Mouse (Mus musculus): ENCODE data around the gene Zic4. TPM values are rescaled to one million over a fixed set of nuclear protein-coding genes. Genes with fewer than 3 reads are reported as not detected.

The Zic4 gene
- polyA plus RNA-seq, 1 experiment from 2014 or later: not detected

- Histone ChIP-seq H3K27ac (ENCODE audit: low read length) (no peak overlapping the region), H3K9ac (replicated peaks; ENCODE audit: low read length) (no peak overlapping the region), H3K4me1 (ENCODE audit: insufficient read depth, low read length) (no peaks in the 10 kb centered on the region), H3K4me3 (ENCODE audit: low read length) (no peak overlapping the region), H3K27me3 (ENCODE audit: insufficient read depth, low read length) (peaks cover 96% of the 10 kb centered on the region), H3K36me3 (ENCODE audit: insufficient read depth, low read length) (no peaks in the 10 kb centered on the region), H3K9me3 (ENCODE audit: low read length) (no peaks in the 10 kb centered on the region), H3K4me2 (replicated peaks; ENCODE audit: low read depth, low read length) (no peak overlapping the region)
- under 1% methylated on average over 8 of the region's 8 CpGs for WGBS
- no peak for ATAC-seq (ENCODE audit: low FRiP score, low TSS enrichment)
These were observed 23.6 kb downstream of the Zic4 start for GRCm38 (mm10) chr9:91385561-91386430.

GRCm38 (mm10) chr9:91386502-91386890 is 24.3 kb downstream of the Zic4 start:
- Histone ChIP-seq H3K4me3 (ENCODE audit: low read length) (no peak overlapping the region), H3K4me2 (replicated peaks; ENCODE audit: low read depth, low read length) (no peak overlapping the region), H3K27me3 (ENCODE audit: insufficient read depth, low read length) (peaks cover 98% of the 10 kb centered on the region), H3K4me1 (ENCODE audit: insufficient read depth, low read length) (no peaks in the 10 kb centered on the region), H3K27ac (ENCODE audit: low read length) (no peak overlapping the region), H3K9me3 (ENCODE audit: low read length) (no peaks in the 10 kb centered on the region), H3K36me3 (ENCODE audit: insufficient read depth, low read length) (no peaks in the 10 kb centered on the region), H3K9ac (replicated peaks; ENCODE audit: low read length) (no peak overlapping the region)
- ATAC-seq (ENCODE audit: low FRiP score, low TSS enrichment): no peak
- 1% methylated on average over 17 of the region's 17 CpGs for WGBS

- H3K9me3 ChIP-seq (ENCODE audit: low read length): no peaks in the 10 kb centered on the region
- no peak for ATAC-seq (ENCODE audit: low FRiP score, low TSS enrichment)
- no peak overlapping the region for H3K4me2 ChIP-seq (replicated peaks; ENCODE audit: low read depth, low read length)
- H3K4me3 ChIP-seq (ENCODE audit: low read length): no peak overlapping the region
- no peaks in the 10 kb centered on the region for H3K4me1 ChIP-seq (ENCODE audit: insufficient read depth, low read length)
- under 1% methylated on average over 31 of the region's 31 CpGs for WGBS
- no peak overlapping the region for H3K27ac ChIP-seq (ENCODE audit: low read length)
- H3K9ac ChIP-seq (replicated peaks; ENCODE audit: low read length): no peak overlapping the region
- H3K27me3 ChIP-seq (ENCODE audit: insufficient read depth, low read length): peaks cover 98% of the 10 kb centered on the region
- H3K36me3 ChIP-seq (ENCODE audit: insufficient read depth, low read length): no peaks in the 10 kb centered on the region
These were observed 24.9 kb downstream of the Zic4 start for GRCm38 (mm10) chr9:91386891-91387739.

- Histone ChIP-seq H3K27ac (ENCODE audit: low read length) (no peak overlapping the region), H3K36me3 (ENCODE audit: insufficient read depth, low read length) (no peaks in the 10 kb centered on the region), H3K9me3 (ENCODE audit: low read length) (no peaks in the 10 kb centered on the region), H3K4me3 (ENCODE audit: low read length) (no peak overlapping the region), H3K4me1 (ENCODE audit: insufficient read depth, low read length) (no peaks in the 10 kb centered on the region), H3K27me3 (ENCODE audit: insufficient read depth, low read length) (peaks cover 98% of the 10 kb centered on the region), H3K4me2 (replicated peaks; ENCODE audit: low read depth, low read length) (no peak overlapping the region), H3K9ac (replicated peaks; ENCODE audit: low read length) (no peak overlapping the region)
- ATAC-seq (ENCODE audit: low FRiP score, low TSS enrichment): no peak
- WGBS: under 1% methylated on average over 5 of the region's 5 CpGs
These were observed 25.5 kb downstream of the Zic4 start for GRCm38 (mm10) chr9:91387740-91388080.

GRCm38 (mm10) chr9:91388173-91388572 is 26.0 kb downstream of the Zic4 start:
- Histone ChIP-seq H3K4me3 (ENCODE audit: low read length) (no peak overlapping the region), H3K36me3 (ENCODE audit: insufficient read depth, low read length) (no peaks in the 10 kb centered on the region), H3K9ac (replicated peaks; ENCODE audit: low read length) (no peak overlapping the region), H3K4me2 (replicated peaks; ENCODE audit: low read depth, low read length) (no peak overlapping the region), H3K27ac (ENCODE audit: low read length) (no peak overlapping the region), H3K27me3 (ENCODE audit: insufficient read depth, low read length) (peaks cover 96% of the 10 kb centered on the region), H3K9me3 (ENCODE audit: low read length) (no peaks in the 10 kb centered on the region), H3K4me1 (ENCODE audit: insufficient read depth, low read length) (no peaks in the 10 kb centered on the region)
- no peak for ATAC-seq (ENCODE audit: low FRiP score, low TSS enrichment)
- WGBS: under 1% methylated on average over 4 of the region's 4 CpGs

- no peak overlapping the region for H3K27ac ChIP-seq (ENCODE audit: low read length)
- H3K4me3 ChIP-seq (ENCODE audit: low read length): no peak overlapping the region
- H3K36me3 ChIP-seq (ENCODE audit: insufficient read depth, low read length): no peaks in the 10 kb centered on the region
- ATAC-seq (ENCODE audit: low FRiP score, low TSS enrichment): no peak
- no peaks in the 10 kb centered on the region for H3K4me1 ChIP-seq (ENCODE audit: insufficient read depth, low read length)
- no peak overlapping the region for H3K9ac ChIP-seq (replicated peaks; ENCODE audit: low read length)
- WGBS: 5% methylated on average over 8 of the region's 8 CpGs
- peaks cover 94% of the 10 kb centered on the region for H3K27me3 ChIP-seq (ENCODE audit: insufficient read depth, low read length)
- no peak overlapping the region for H3K4me2 ChIP-seq (replicated peaks; ENCODE audit: low read depth, low read length)
- no peaks in the 10 kb centered on the region for H3K9me3 ChIP-seq (ENCODE audit: low read length)
These were observed 31.3 kb downstream of the Zic4 start for GRCm38 (mm10) chr9:91393376-91394068.

- ATAC-seq (ENCODE audit: low FRiP score, low TSS enrichment): no peak
- Histone ChIP-seq H3K4me3 (ENCODE audit: low read length) (no peak overlapping the region), H3K4me2 (replicated peaks; ENCODE audit: low read depth, low read length) (no peak overlapping the region), H3K27ac (ENCODE audit: low read length) (no peak overlapping the region), H3K9ac (replicated peaks; ENCODE audit: low read length) (no peak overlapping the region), H3K4me1 (ENCODE audit: insufficient read depth, low read length) (no peaks in the 10 kb centered on the region), H3K27me3 (ENCODE audit: insufficient read depth, low read length) (peaks cover 95% of the 10 kb centered on the region), H3K36me3 (ENCODE audit: insufficient read depth, low read length) (no peaks in the 10 kb centered on the region), H3K9me3 (ENCODE audit: low read length) (no peaks in the 10 kb centered on the region)
- under 1% methylated on average over 14 of the region's 14 CpGs for WGBS
These were observed 32.0 kb downstream of the Zic4 start for GRCm38 (mm10) chr9:91394211-91394646.

- Histone ChIP-seq H3K4me2 (replicated peaks; ENCODE audit: low read depth, low read length) (no peak overlapping the region), H3K4me1 (ENCODE audit: insufficient read depth, low read length) (no peaks in the 10 kb centered on the region), H3K9ac (replicated peaks; ENCODE audit: low read length) (no peak overlapping the region), H3K27me3 (ENCODE audit: insufficient read depth, low read length) (peaks cover 95% of the 10 kb centered on the region), H3K27ac (ENCODE audit: low read length) (no peak overlapping the region), H3K4me3 (ENCODE audit: low read length) (no peak overlapping the region), H3K9me3 (ENCODE audit: low read length) (no peaks in the 10 kb centered on the region), H3K36me3 (ENCODE audit: insufficient read depth, low read length) (no peaks in the 10 kb centered on the region)
- ATAC-seq (ENCODE audit: low FRiP score, low TSS enrichment): no peak
- WGBS: 5% methylated on average over 14 of the region's 14 CpGs
These were observed 33.0 kb downstream of the Zic4 start for GRCm38 (mm10) chr9:91395066-91395772.

GRCm38 (mm10) chr9:91399976-91400375 is 37.8 kb downstream of the Zic4 start:
- no peak for ATAC-seq (ENCODE audit: low FRiP score, low TSS enrichment)
- 14% methylated on average over 7 of the region's 7 CpGs for WGBS
- no peaks in the 10 kb centered on the region for H3K36me3 ChIP-seq (ENCODE audit: insufficient read depth, low read length)

More at GRCm38 (mm10) chr9:91399976-91400375, 37.8 kb downstream of the Zic4 start:
- Histone ChIP-seq H3K27me3 (ENCODE audit: insufficient read depth, low read length) (peaks cover 97% of the 10 kb centered on the region), H3K9ac (replicated peaks; ENCODE audit: low read length) (no peak overlapping the region), H3K4me3 (ENCODE audit: low read length) (no peak overlapping the region), H3K4me1 (ENCODE audit: insufficient read depth, low read length) (no peaks in the 10 kb centered on the region), H3K4me2 (replicated peaks; ENCODE audit: low read depth, low read length) (no peak overlapping the region), H3K27ac (ENCODE audit: low read length) (no peak overlapping the region), H3K9me3 (ENCODE audit: low read length) (no peaks in the 10 kb centered on the region)
